In the genomic region with DNA sequence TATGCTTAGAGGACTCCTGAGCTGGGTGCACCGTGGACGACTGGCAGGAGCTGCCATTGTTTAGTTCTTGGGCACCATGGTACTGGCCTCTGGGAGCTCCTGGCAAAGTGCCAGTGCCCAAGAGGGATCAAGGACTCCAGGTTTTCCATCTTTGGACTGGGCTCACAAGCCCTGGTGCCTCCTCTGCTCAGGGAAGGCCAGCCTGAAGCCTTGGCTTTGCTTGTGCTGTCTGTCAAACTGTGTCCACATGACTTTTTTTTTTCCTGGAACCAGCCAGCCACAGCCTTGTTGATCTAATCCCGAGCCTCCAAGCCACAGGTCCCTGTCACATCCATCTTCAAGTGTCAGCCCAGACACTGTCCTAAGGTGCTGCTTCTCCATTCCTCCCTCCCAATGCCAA, we compare ENCODE assay signal across 25 mouse cellular contexts. TPM values are rescaled to one million over a fixed set of nuclear protein-coding genes. Genes with fewer than 3 reads are reported as not detected.
DNase-seq lines count a peak whose midpoint lies in the region; ATAC-seq and TF ChIP-seq lines count a peak whose summit lies in the region.
"Had no signal": no experiment of that assay in that cellular context is flagged by ENCODE, and none has a peak within 500 bp of the region (broad histone marks: within the 10 kb centered on the region; RNA-seq: fewer than 3 reads in every experiment).

No protein-coding gene starts in this region.

- no peak overlapping the region for H3K4me3 ChIP-seq in hindbrain, postnatal 0 days (ENCODE audit: low read length)
- no peak overlapping the region for H3K4me3 ChIP-seq in hindbrain, embryonic 11.5 days (ENCODE audit: low read depth, low read length)
- H3K4me3 ChIP-seq in gastrocnemius, adult 2 months: no peak overlapping the region
- H3K4me3 ChIP-seq in heart, embryonic 12.5 days: no peak overlapping the region
- H3K4me3 ChIP-seq: embryonic facial prominence, embryonic 10.5 days; forebrain, embryonic 10.5 days; heart, embryonic 15.5 days; limb, embryonic 15.5 days; neural tube, embryonic 15.5 days had no signal

- no peaks in the 10 kb centered on the region for H3K36me3 ChIP-seq in hindbrain, postnatal 0 days (ENCODE audit: insufficient read depth, low read length)
- no peaks in the 10 kb centered on the region for H3K36me3 ChIP-seq in hindbrain, embryonic 11.5 days (ENCODE audit: control insufficient read depth, insufficient read depth, low read length)
- no peaks in the 10 kb centered on the region for H3K36me3 ChIP-seq in heart, embryonic 12.5 days
- H3K36me3 ChIP-seq: embryonic facial prominence, embryonic 10.5 days; forebrain, embryonic 10.5 days; heart, embryonic 15.5 days; limb, embryonic 15.5 days; neural tube, embryonic 15.5 days had no signal

- peak; percentile 11 for DNase-seq in hindbrain, postnatal 0 days (ENCODE audit: low spot score)
- DNase-seq in hindbrain, embryonic 11.5 days (ENCODE audit: low spot score): no peak
- DNase-seq in MN1 (ENCODE audit: low spot score): peak; percentile 23
- peak; percentile 10 for DNase-seq in adipocyte (ENCODE audit: low spot score)
- peak; percentile 49 for DNase-seq in adrenal gland, postnatal 25 days
- DNase-seq in gastrocnemius, adult 2 months: no peak
- DNase-seq: cerebellum, adult 8-10 months; gastrocnemius, postnatal 14 days; heart, adult 18-20 months; kidney, adult 18-20 months; lung, embryonic 14.5 days had no signal

- no peak overlapping the region for H3K4me2 ChIP-seq in hindbrain, postnatal 0 days (ENCODE audit: low read depth, low read length)
- H3K4me2 ChIP-seq in hindbrain, embryonic 11.5 days (replicated peaks; ENCODE audit: low read depth, low read length): no peak overlapping the region
- H3K4me2 ChIP-seq in heart, embryonic 12.5 days: no peak overlapping the region
- H3K4me2 ChIP-seq: heart, embryonic 15.5 days; limb, embryonic 15.5 days; lung, embryonic 14.5 days; neural tube, embryonic 15.5 days had no signal

- intact Hi-C loops in gastrocnemius, adult 2 months (cut with DNase I): no loop called here

- no peak for TF ChIP-seq CTCF in hindbrain, postnatal 0 days (IDR thresholded peaks at IDR 0.05; ENCODE audit: low read depth)
- TF ChIP-seq CTCF in gastrocnemius, adult 2 months (IDR thresholded peaks at IDR 0.05): no peak

- H3K4me1 ChIP-seq in hindbrain, postnatal 0 days (ENCODE audit: insufficient read depth, low read length): peaks cover 13% of the 10 kb centered on the region
- H3K4me1 ChIP-seq in hindbrain, embryonic 11.5 days (replicated peaks; ENCODE audit: control insufficient read depth, insufficient read depth, low read length): peaks cover 4% of the 10 kb centered on the region; the same call in 1 of the 2 replicates
- peaks cover 27% of the 10 kb centered on the region for H3K4me1 ChIP-seq in heart, embryonic 12.5 days (replicated peaks)

- H3K9ac ChIP-seq in hindbrain, postnatal 0 days (replicated peaks; ENCODE audit: low read length): no peak overlapping the region
- H3K9ac ChIP-seq in hindbrain, embryonic 11.5 days (ENCODE audit: low read depth, low read length): no peak overlapping the region
- no peak overlapping the region for H3K9ac ChIP-seq in heart, embryonic 12.5 days
- H3K9ac ChIP-seq: heart, embryonic 15.5 days; limb, embryonic 15.5 days; liver, embryonic 14.5 days; lung, embryonic 14.5 days; neural tube, embryonic 15.5 days had no signal

- H3K9me3 ChIP-seq in hindbrain, postnatal 0 days (ENCODE audit: low read length): 0 out of 2 replicates have a peak, but pooled peaks cover 2% of the 10 kb centered on the region
- no peaks in the 10 kb centered on the region for H3K9me3 ChIP-seq in hindbrain, embryonic 11.5 days (ENCODE audit: control insufficient read depth, low read length)
- H3K9me3 ChIP-seq in heart, embryonic 12.5 days (replicated peaks): 0 out of 2 replicates have a peak, but pooled peaks cover 6% of the 10 kb centered on the region
- H3K9me3 ChIP-seq: forebrain, embryonic 10.5 days; heart, embryonic 15.5 days; limb, embryonic 15.5 days; neural tube, embryonic 15.5 days had no signal

- H3K27me3 ChIP-seq in hindbrain, postnatal 0 days (ENCODE audit: insufficient read depth, low read length): 0 out of 2 replicates have a peak, but pooled peaks cover 5% of the 10 kb centered on the region
- H3K27me3 ChIP-seq in hindbrain, embryonic 11.5 days (ENCODE audit: control insufficient read depth, insufficient read depth, low read length): peaks cover 31% of the 10 kb centered on the region
- peaks cover 87% of the 10 kb centered on the region for H3K27me3 ChIP-seq in heart, embryonic 12.5 days (replicated peaks)

- no peak for ATAC-seq in hindbrain, postnatal 0 days
- ATAC-seq in hindbrain, embryonic 11.5 days (ENCODE audit: low FRiP score): no peak
- no peak for ATAC-seq in heart, embryonic 12.5 days (ENCODE audit: insufficient number of reproducible peaks, low FRiP score)
- ATAC-seq: activated CD4-positive, CD25-positive, alpha-beta regulatory T cell, adult 4 months; forebrain, embryonic 16.5 days; inflammation-experienced regulatory T-cells, adult 6 months had no signal

- no peak overlapping the region for H3K27ac ChIP-seq in hindbrain, postnatal 0 days
- no peak overlapping the region for H3K27ac ChIP-seq in hindbrain, embryonic 11.5 days (ENCODE audit: low read depth, low read length)
- no peak overlapping the region for H3K27ac ChIP-seq in gastrocnemius, adult 2 months
- H3K27ac ChIP-seq in heart, embryonic 12.5 days (ENCODE audit: poor library complexity, severe bottlenecking): no peak overlapping the region
- H3K27ac ChIP-seq: embryonic facial prominence, embryonic 10.5 days; forebrain, embryonic 10.5 days; heart, embryonic 15.5 days; limb, embryonic 15.5 days; liver, embryonic 14.5 days; neural tube, embryonic 15.5 days had no signal

- WGBS in hindbrain, postnatal 0 days: 28% methylated on average over 3 of the region's 3 CpGs
- WGBS in hindbrain, embryonic 11.5 days: 66% methylated on average over 3 of the region's 3 CpGs
- 61% methylated on average over 3 of the region's 3 CpGs for WGBS in heart, embryonic 12.5 days

RNA-seq across cellular contexts. Expression of gene Hcrtr1, which starts 2.6 kb away (rescaled TPM):
- 16.9 and 24.2 TPM in 2 replicates for total RNA-seq in hindbrain, postnatal 0 days (2014; rRNA removed)
- polyA plus RNA-seq in hindbrain, postnatal 0 days (2015; fragmentation: Nextera tagmentation; extraction: Ambion mirVana): 11.3 and 12.1 TPM in 2 replicates
- 0.46 and 0.59 TPM in 2 replicates for polyA plus RNA-seq in hindbrain, embryonic 11.5 days (2014; fragmentation: Nextera tagmentation; extraction: Ambion mirVana)
- 0.57 and 0.76 TPM in 2 replicates for total RNA-seq in adrenal gland, postnatal 25 days (2021)
- not detected for total RNA-seq in gastrocnemius, adult 2 months (2021)
- polyA plus RNA-seq in heart, embryonic 12.5 days (2016; fragmentation: Nextera tagmentation; extraction: Ambion mirVana): not detected in 2 replicates
- total RNA-seq: gastrocnemius, postnatal 14 days; heart, adult 18-20 months; heart, postnatal 4 days; megakaryocyte, adult 5-6 weeks; MEL had no signal
- polyA plus RNA-seq: activated CD4-positive, CD25-positive, alpha-beta regulatory T cell, adult 4 months; C2C12; heart, embryonic 15.5 days; inflammation-experienced regulatory T-cells, adult 6 months; liver, embryonic 14.5 days had no signal

RNA-seq across cellular contexts. Expression of gene Tinagl1, which starts 33.1 kb away (rescaled TPM):
- 15.1 and 15.5 TPM in 2 replicates for total RNA-seq in hindbrain, postnatal 0 days (2014; rRNA removed)
- polyA plus RNA-seq in hindbrain, postnatal 0 days (2015; fragmentation: Nextera tagmentation; extraction: Ambion mirVana): 7.2 and 7.6 TPM in 2 replicates
- 8.2 and 10.0 TPM in 2 replicates for polyA plus RNA-seq in hindbrain, embryonic 11.5 days (2014; fragmentation: Nextera tagmentation; extraction: Ambion mirVana)
- total RNA-seq in adrenal gland, postnatal 25 days (2021): 77.1 and 111 TPM in 2 replicates
- total RNA-seq in gastrocnemius, adult 2 months (2021): 10 to 100 TPM; 18.7 to 45.2 TPM
- 46.6 and 49.8 TPM in 2 replicates for polyA plus RNA-seq in heart, embryonic 12.5 days (2016; fragmentation: Nextera tagmentation; extraction: Ambion mirVana)
- polyA plus RNA-seq: activated CD4-positive, CD25-positive, alpha-beta regulatory T cell, adult 4 months; inflammation-experienced regulatory T-cells, adult 6 months had no signal

RNA-seq across cellular contexts. Expression of gene Pef1, which starts 39.4 kb away (rescaled TPM):
- total RNA-seq in hindbrain, postnatal 0 days (2014; rRNA removed): 82.6 and 93.4 TPM in 2 replicates
- polyA plus RNA-seq in hindbrain, postnatal 0 days (2015; fragmentation: Nextera tagmentation; extraction: Ambion mirVana): 59.8 and 62.0 TPM in 2 replicates
- 71.4 and 72.4 TPM in 2 replicates for polyA plus RNA-seq in hindbrain, embryonic 11.5 days (2014; fragmentation: Nextera tagmentation; extraction: Ambion mirVana)
- 68.0 and 70.3 TPM in 2 replicates for total RNA-seq in adrenal gland, postnatal 25 days (2021)
- 10 to 100 TPM; 37.3 to 37.5 TPM for total RNA-seq in gastrocnemius, adult 2 months (2021)
- 54.3 and 58.3 TPM in 2 replicates for polyA plus RNA-seq in heart, embryonic 12.5 days (2016; fragmentation: Nextera tagmentation; extraction: Ambion mirVana)

Comparison
In these comparisons a context has a peak if more than half of its experiments do, and no peak if none do; other contexts are left out.
1. DNase-seq: peak in hindbrain, postnatal 0 days (single experiment), MN1 (single experiment), adipocyte (single experiment) and adrenal gland, postnatal 25 days (single experiment); none in hindbrain, embryonic 11.5 days (single experiment) and gastrocnemius, adult 2 months (single experiment).
2. RNA of gene Hcrtr1, which starts 2.6 kb away (total RNA-seq): 16.9 to 24.2 TPM in hindbrain, postnatal 0 days; 0.57 to 0.76 TPM in adrenal gland, postnatal 25 days and not detected in gastrocnemius, adult 2 months; every median in the first group is over 10 times any median in the second.